Mouse (Mus musculus) limb, embryonic 15.5 days (tissue): ENCODE data around the gene Dusp19. TPM values are rescaled to one million over a fixed set of nuclear protein-coding genes. Genes with fewer than 3 reads are reported as not detected.

Experiments
- ATAC-seq: fragments of 200-750 bp; cut with Nextera tagmentation; 2 replicates; pipeline ENCODE4 v1.8.0; 2017; ENCODE audit warnings: low read depth, moderate TSS enrichment; ENCODE audit not compliant: insufficient number of reproducible peaks, low FRiP score, low TSS enrichment
- H3K27ac ChIP-seq: fragments of 300-500 bp; sonication (generic); 2 replicates; pipeline ENCODE4 v1.5.1; 2015; ENCODE audit warnings: moderate library complexity, mild to moderate bottlenecking, inconsistent platforms
- H3K27me3 ChIP-seq: fragments of 300-500 bp; sonication (generic); 2 replicates; pipeline ENCODE4 v1.6.1; 2015; ENCODE audit warnings: inconsistent platforms
- H3K36me3 ChIP-seq: fragments of 300-500 bp; sonication (generic); 2 replicates; pipeline ENCODE4 v1.6.1; 2015; ENCODE audit warnings: inconsistent platforms
- H3K4me1 ChIP-seq: fragments of 300-500 bp; sonication (generic); 2 replicates; pipeline ENCODE4 v1.6.1; 2015; ENCODE audit warnings: inconsistent platforms
- H3K4me2 ChIP-seq: fragments of 300-500 bp; sonication (generic); 2 replicates; pipeline ENCODE4 v1.6.1; 2015; ENCODE audit warnings: mild to moderate bottlenecking, inconsistent platforms
- H3K4me3 ChIP-seq: fragments of 300-500 bp; sonication (generic); 2 replicates; pipeline ENCODE4 v1.5.1; 2015; ENCODE audit warnings: mild to moderate bottlenecking, inconsistent platforms
- H3K9ac ChIP-seq: fragments of 300-500 bp; sonication (generic); 2 replicates; pipeline ENCODE4 v1.6.1; 2015; ENCODE audit warnings: inconsistent platforms
- H3K9me3 ChIP-seq: fragments of 300-500 bp; sonication (generic); 2 replicates; pipeline ENCODE4 v1.6.1; 2016; ENCODE audit warnings: inconsistent platforms
- WGBS: fragments of 180-500 bp; shearing (Covaris S2); methylation state at CpG from one replicate; pipeline ENCODE4 v1.1.7; 2015; 5-methylcytosine and 5-hydroxymethylcytosine counted together
- polyA plus RNA-seq: library from polyadenylated mRNA; unstranded; fragments of >200 nt; fragmentation: Nextera tagmentation; extraction: Ambion mirVana; gene quantifications from 2 replicates; pipeline ENCODE4 v1.2.1, GENCODE M21; 2015

Gene Dusp19
- polyA plus RNA-seq: 15.1 and 18.6 TPM in 2 replicates

DNA sequence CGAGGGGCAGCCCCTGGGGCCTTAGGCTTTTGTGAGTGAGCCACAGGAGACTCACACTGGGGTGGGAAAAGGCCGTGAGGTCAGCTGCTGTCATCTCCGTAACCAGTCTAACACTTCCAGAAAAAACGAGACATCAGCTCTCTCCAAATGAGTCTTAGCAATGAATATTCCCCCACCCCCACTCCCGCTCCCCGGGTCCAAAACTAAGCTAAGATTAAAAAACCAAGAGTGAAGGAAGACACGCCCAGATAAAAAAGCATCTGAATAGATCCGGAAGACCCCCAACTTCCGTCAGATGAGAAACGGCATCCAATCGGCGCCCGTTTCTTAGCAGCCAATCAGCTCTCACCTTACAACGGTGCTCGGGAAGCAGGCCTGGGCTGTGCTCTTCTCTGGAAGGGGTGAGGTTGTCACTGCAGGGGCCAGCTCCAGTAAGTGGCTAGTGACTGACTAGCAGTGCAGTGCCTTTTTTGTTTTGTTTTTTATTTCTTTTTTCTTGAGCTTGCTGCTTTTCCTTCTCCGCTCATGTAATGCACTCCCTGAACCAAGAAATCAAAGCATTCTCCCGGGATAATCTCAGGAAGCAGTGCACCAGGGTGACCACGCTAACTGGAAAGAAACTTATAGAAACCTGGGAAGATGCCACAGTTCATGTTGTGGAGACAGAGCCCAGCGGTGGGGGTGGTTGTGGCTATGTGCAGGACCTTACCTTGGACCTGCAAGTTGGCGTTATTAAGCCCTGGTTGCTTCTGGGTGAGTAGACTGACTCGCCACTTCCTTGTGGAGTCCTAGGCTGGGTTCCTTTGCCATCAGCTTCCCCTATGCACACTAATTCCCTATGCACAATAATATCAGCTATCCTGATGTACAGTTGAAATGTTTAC is at the start of gene Dusp19, which contains the start of gene Nup35:
Dusp19 (plus strand) TSS at position 192 of the 884 bp plus-strand sequence.
Nup35 (plus strand) TSS at position 383 of the 884 bp plus-strand sequence.
- H3K4me1 ChIP-seq: peaks cover 4% of the 10 kb centered on the region; the same call in 1 of the 2 replicates
- H3K36me3 ChIP-seq: 0 out of 2 replicates have a peak, but pooled peaks cover 3% of the 10 kb centered on the region
- WGBS: 2% methylated on average over 21 of the region's 21 CpGs
- no peaks in the 10 kb centered on the region for H3K27me3 ChIP-seq
- H3K4me2 ChIP-seq: peak within 1 kb of the TSS; percentile 62
- peak within 1 kb of the TSS; percentile 75 for H3K27ac ChIP-seq
- H3K4me3 ChIP-seq: peak within 1 kb of the TSS; percentile 63
- ATAC-seq: peak; percentile 98
- H3K9me3 ChIP-seq: no peaks in the 10 kb centered on the region
- peak within 1 kb of the TSS; percentile 61 for H3K9ac ChIP-seq

- no peak overlapping the region for H3K4me3 ChIP-seq
- no peak overlapping the region for H3K9ac ChIP-seq
- H3K4me1 ChIP-seq: peaks cover 3% of the 10 kb centered on the region; the same call in 1 of the 2 replicates
- no peak overlapping the region for H3K27ac ChIP-seq
- no peak for ATAC-seq
- H3K27me3 ChIP-seq: no peaks in the 10 kb centered on the region
- WGBS: 86% methylated on average over 4 of the region's 4 CpGs
- no peak overlapping the region for H3K4me2 ChIP-seq
- no peaks in the 10 kb centered on the region for H3K9me3 ChIP-seq
- H3K36me3 ChIP-seq: 0 out of 2 replicates have a peak, but pooled peaks cover 6% of the 10 kb centered on the region
Observed at GRCm38 (mm10) chr2:80567411-80567810, 49.4 kb upstream of the Dusp19 start.

GRCm38 (mm10) chr2:80570656-80571055 is 46.2 kb upstream of the Dusp19 start:
- no peak overlapping the region for H3K27ac ChIP-seq
- H3K9me3 ChIP-seq: no peaks in the 10 kb centered on the region
- peaks cover 3% of the 10 kb centered on the region; the same call in 1 of the 2 replicates for H3K4me1 ChIP-seq
- no peak overlapping the region for H3K4me2 ChIP-seq
- H3K27me3 ChIP-seq: no peaks in the 10 kb centered on the region
- ATAC-seq: no peak
- no peak overlapping the region for H3K9ac ChIP-seq
- no peaks in the 10 kb centered on the region for H3K36me3 ChIP-seq
- no peak overlapping the region for H3K4me3 ChIP-seq
- 63% methylated on average over 4 of the region's 4 CpGs for WGBS

DNA sequence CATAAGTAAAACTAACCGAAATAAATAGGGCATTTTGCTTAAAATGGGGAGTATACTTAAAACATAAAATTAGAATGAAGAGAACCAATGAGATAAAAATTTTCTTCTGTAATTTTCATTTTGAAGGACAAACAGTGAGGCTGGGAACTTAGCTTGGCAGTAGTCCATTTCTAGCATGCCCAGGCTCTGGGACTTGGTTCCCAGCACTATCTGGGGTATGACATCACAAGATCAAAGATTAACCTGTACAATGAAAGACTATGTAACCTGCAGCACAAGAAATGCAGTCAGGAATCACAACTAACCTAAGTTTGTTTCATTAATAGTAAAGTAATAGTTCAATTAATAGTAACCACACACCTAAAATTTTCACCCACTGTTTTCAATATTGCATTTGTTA is 39.6 kb upstream of the Dusp19 start:
- Histone ChIP-seq H3K4me3 (no peak overlapping the region), H3K9me3 (no peaks in the 10 kb centered on the region), H3K27ac (no peak overlapping the region), H3K27me3 (no peaks in the 10 kb centered on the region), H3K4me1 (peaks cover 9% of the 10 kb centered on the region), H3K36me3 (no peaks in the 10 kb centered on the region), H3K4me2 (no peak overlapping the region), H3K9ac (no peak overlapping the region)
- 93% methylated on average over 1 of the region's 1 CpGs for WGBS
- no peak for ATAC-seq

DNA sequence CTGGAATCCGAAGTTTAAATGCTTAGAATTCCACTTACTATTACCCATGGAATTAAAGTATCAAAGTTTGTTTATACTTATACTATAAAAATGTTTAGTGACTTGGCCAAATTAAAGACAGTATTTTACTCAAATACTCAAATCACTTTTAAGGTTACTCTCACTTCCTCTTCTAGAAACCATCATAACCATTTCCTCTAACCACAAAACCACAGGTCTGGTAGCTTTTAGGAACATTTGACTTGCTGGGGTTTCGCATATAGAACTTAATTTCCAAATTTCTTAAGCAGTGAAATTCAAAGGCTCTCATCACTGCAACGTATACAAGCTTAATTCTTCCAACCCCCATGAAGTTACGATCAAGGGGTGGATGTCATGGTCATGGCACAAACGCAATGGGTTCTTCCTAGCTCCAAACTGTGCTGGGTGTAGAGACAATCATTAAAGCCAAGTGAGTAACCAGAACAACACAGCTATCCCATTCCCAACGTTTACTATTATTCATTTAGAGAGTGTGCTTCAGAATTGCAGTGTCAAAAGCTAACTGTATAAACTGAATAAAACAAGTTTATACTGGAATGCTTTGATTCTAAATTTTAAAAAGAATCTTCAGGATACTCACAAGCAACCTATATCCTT is 37.5 kb upstream of the Dusp19 start:
- Histone ChIP-seq H3K27me3 (no peaks in the 10 kb centered on the region), H3K4me2 (peak overlapping the region; percentile 40), H3K27ac (no peak overlapping the region), H3K4me3 (peak overlapping the region; percentile 25), H3K9ac (no peak overlapping the region), H3K36me3 (no peaks in the 10 kb centered on the region), H3K9me3 (no peaks in the 10 kb centered on the region), H3K4me1 (peaks cover 9% of the 10 kb centered on the region)
- 29% methylated on average over 6 of the region's 6 CpGs for WGBS
- ATAC-seq: no peak

DNA sequence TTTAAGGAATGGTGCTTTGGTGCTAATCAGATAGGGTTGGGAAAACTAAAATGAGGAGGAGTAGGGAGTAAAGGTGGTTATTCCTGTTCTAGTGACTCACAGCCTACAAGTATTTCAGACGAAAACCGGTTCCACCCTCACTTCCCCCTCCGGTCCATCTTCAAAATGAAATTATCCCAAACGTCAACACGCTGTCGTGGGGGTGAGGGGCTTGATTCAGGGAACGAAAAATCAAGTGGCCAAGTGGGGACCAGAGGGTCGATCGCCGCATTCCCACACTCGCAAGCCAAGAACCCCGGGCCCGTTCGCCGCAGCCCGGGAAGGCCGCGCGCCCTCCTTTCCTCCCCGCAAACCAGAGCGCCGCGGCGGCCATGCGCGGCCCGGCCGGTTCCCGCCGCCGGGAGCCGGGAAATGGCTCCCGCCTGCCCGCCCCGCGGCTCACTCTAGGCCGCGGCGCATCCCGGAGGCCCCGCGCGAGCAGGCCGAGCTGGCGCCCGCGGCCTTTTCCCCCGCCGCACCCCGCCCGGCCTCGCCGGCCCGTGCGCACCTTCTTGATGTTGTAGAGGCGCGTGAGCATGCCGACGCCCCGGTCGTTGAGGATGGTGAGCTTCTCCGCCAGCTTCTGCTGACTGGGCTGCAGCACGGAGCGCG is 36.4 kb upstream of the Dusp19 start:
- H3K27ac ChIP-seq: peak overlapping the region; percentile 99
- peak overlapping the region; percentile 84 for H3K4me3 ChIP-seq
- ATAC-seq: peak; percentile 48
- peak overlapping the region; percentile 91 for H3K9ac ChIP-seq
- peak overlapping the region; percentile 57 for H3K4me2 ChIP-seq
- H3K9me3 ChIP-seq: no peaks in the 10 kb centered on the region
- H3K27me3 ChIP-seq: no peaks in the 10 kb centered on the region
- H3K4me1 ChIP-seq: peaks cover 9% of the 10 kb centered on the region
- under 1% methylated on average over 57 of the region's 65 CpGs for WGBS
- H3K36me3 ChIP-seq: no peaks in the 10 kb centered on the region

- Histone ChIP-seq H3K4me1 (peaks cover 9% of the 10 kb centered on the region), H3K27ac (peak within 1 kb of the TSS; percentile 99), H3K36me3 (no peaks in the 10 kb centered on the region), H3K4me2 (peak within 1 kb of the TSS; percentile 57), H3K9me3 (no peaks in the 10 kb centered on the region), H3K9ac (peak within 1 kb of the TSS; percentile 91), H3K27me3 (no peaks in the 10 kb centered on the region), H3K4me3 (peak within 1 kb of the TSS; percentile 84)
- WGBS: under 1% methylated on average over 63 of the region's 88 CpGs
- ATAC-seq: peak; percentile 91
Observed at GRCm38 (mm10) chr2:80581043-80581711, 35.7 kb upstream of the Dusp19 start, which contains the start of gene Nckap1. TSS of gene Nckap1 (minus strand) at chr2:80581380.

- no peak for ATAC-seq
- Histone ChIP-seq H3K4me1 (peaks cover 9% of the 10 kb centered on the region), H3K4me3 (no peak overlapping the region), H3K9ac (no peak overlapping the region), H3K4me2 (no peak overlapping the region), H3K27ac (no peak overlapping the region), H3K36me3 (no peaks in the 10 kb centered on the region), H3K9me3 (no peaks in the 10 kb centered on the region), H3K27me3 (no peaks in the 10 kb centered on the region)
- whole genome bisulfite sequencing: 89% methylated on average over 3 of the region's 3 CpGs
Observed at GRCm38 (mm10) chr2:80582356-80582755, 34.5 kb upstream of the Dusp19 start.

GRCm38 (mm10) chr2:80594215-80594918 is 22.5 kb upstream of the Dusp19 start:
- WGBS: 61% methylated on average over 4 of the region's 4 CpGs
- no peaks in the 10 kb centered on the region for H3K36me3 ChIP-seq
- no peak overlapping the region for H3K9ac ChIP-seq
- no peak for ATAC-seq
- no peak overlapping the region for H3K4me2 ChIP-seq
- no peaks in the 10 kb centered on the region for H3K4me1 ChIP-seq
- no peak overlapping the region for H3K4me3 ChIP-seq
- H3K9me3 ChIP-seq: no peaks in the 10 kb centered on the region
- no peaks in the 10 kb centered on the region for H3K27me3 ChIP-seq
- no peak overlapping the region for H3K27ac ChIP-seq

DNA sequence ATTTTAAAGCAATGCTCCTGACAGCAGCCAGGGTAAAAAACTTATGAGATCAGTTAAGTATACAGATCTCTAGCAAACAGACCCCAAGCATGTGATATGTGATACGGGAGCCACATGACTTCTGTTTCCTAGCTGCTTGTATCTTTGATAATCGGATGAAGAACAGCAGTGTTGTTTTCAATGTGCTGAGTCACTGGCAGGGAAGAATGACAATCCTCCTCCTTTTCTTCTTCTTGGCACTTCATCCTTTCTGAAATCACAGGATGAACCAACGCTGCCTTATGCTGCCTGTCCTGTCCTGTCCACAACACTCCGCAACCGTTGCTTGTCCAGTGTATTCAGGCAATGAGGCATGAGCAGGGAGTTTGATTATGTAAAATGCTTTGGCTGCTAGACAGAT is 19.9 kb upstream of the Dusp19 start:
- Histone ChIP-seq H3K36me3 (no peaks in the 10 kb centered on the region), H3K9me3 (no peaks in the 10 kb centered on the region), H3K9ac (no peak overlapping the region), H3K4me1 (no peaks in the 10 kb centered on the region), H3K27ac (no peak overlapping the region), H3K4me3 (no peak overlapping the region), H3K27me3 (no peaks in the 10 kb centered on the region), H3K4me2 (no peak overlapping the region)
- ATAC-seq: no peak
- 66% methylated on average over 5 of the region's 5 CpGs for WGBS

- 93% methylated on average over 3 of the region's 3 CpGs for WGBS
- no peak overlapping the region for H3K4me2 ChIP-seq
- ATAC-seq: no peak
- H3K27ac ChIP-seq: no peak overlapping the region
- no peaks in the 10 kb centered on the region for H3K36me3 ChIP-seq
- H3K27me3 ChIP-seq: no peaks in the 10 kb centered on the region
- H3K9me3 ChIP-seq: no peaks in the 10 kb centered on the region
- no peak overlapping the region for H3K9ac ChIP-seq
- H3K4me1 ChIP-seq: no peaks in the 10 kb centered on the region
- no peak overlapping the region for H3K4me3 ChIP-seq
Observed at GRCm38 (mm10) chr2:80599850-80600249, 17.0 kb upstream of the Dusp19 start.
